Mouse (Mus musculus): ENCODE measurements around the gene Aldh1l1. TPM values are rescaled to one million over a fixed set of nuclear protein-coding genes. Genes with fewer than 3 reads are reported as not detected.
"Not testable (repeated sequence)": the region's sequence is repeated elsewhere in the genome, so short reads cannot be mapped to it uniquely, and the experiment has no call there.

Aldh1l1 gene
- polyA plus RNA-seq, 1 experiment from 2014 or later: 2.1 TPM

GRCm38 (mm10) chr6:90625207-90625994 lies 139.2 kb downstream of the Aldh1l1 start:
- ATAC-seq (ENCODE audit: borderline replicate concordance, extremely low read depth, low FRiP score, low TSS enrichment): no peak

GRCm38 (mm10) chr6:90627556-90627955 lies 141.3 kb downstream of the Aldh1l1 start:
- Histone ChIP-seq H3K36me3 (no peaks in the 10 kb centered on the region), H3K4me2 (no peak overlapping the region), H3K9ac (no peak overlapping the region), H3K27me3 (no peaks in the 10 kb centered on the region), H3K9me3 (no peaks in the 10 kb centered on the region), H3K4me3 (no peak overlapping the region), H3K27ac (no peak overlapping the region), H3K4me1 (peaks cover 20% of the 10 kb centered on the region)
- ATAC-seq (ENCODE audit: borderline replicate concordance, extremely low read depth, low FRiP score, low TSS enrichment): no peak
- 83% methylated on average over 4 of the region's 4 CpGs for WGBS

More at GRCm38 (mm10) chr6:90625207-90625994, 139.2 kb downstream of the Aldh1l1 start:
- no peaks in the 10 kb centered on the region for H3K9me3 ChIP-seq
- H3K9ac ChIP-seq: no peak overlapping the region
- no peaks in the 10 kb centered on the region for H3K36me3 ChIP-seq
- H3K4me3 ChIP-seq: no peak overlapping the region
- H3K4me2 ChIP-seq: no peak overlapping the region
- no peaks in the 10 kb centered on the region for H3K27me3 ChIP-seq
- 79% methylated on average over 7 of the region's 7 CpGs for WGBS
- H3K4me1 ChIP-seq: peaks cover 30% of the 10 kb centered on the region
- H3K27ac ChIP-seq: no peak overlapping the region

- Histone ChIP-seq H3K4me2 (no peak overlapping the region), H3K27me3 (no peaks in the 10 kb centered on the region), H3K4me3 (no peak overlapping the region), H3K9me3 (no peaks in the 10 kb centered on the region), H3K27ac (no peak overlapping the region), H3K9ac (no peak overlapping the region), H3K36me3 (no peaks in the 10 kb centered on the region), H3K4me1 (peaks cover 4% of the 10 kb centered on the region)
- 75% methylated on average over 6 of the region's 6 CpGs for WGBS
- no peak for ATAC-seq (ENCODE audit: borderline replicate concordance, extremely low read depth, low FRiP score, low TSS enrichment)
Observed at GRCm38 (mm10) chr6:90629506-90629905, 143.3 kb downstream of the Aldh1l1 start.

GRCm38 (mm10) chr6:90630427-90630826 lies 144.2 kb downstream of the Aldh1l1 start:
- Histone ChIP-seq H3K36me3 (no peaks in the 10 kb centered on the region), H3K4me2 (no peak overlapping the region), H3K27ac (no peak overlapping the region), H3K27me3 (no peaks in the 10 kb centered on the region), H3K4me1 (no peaks in the 10 kb centered on the region), H3K4me3 (no peak overlapping the region), H3K9me3 (no peaks in the 10 kb centered on the region), H3K9ac (no peak overlapping the region)
- ATAC-seq (ENCODE audit: borderline replicate concordance, extremely low read depth, low FRiP score, low TSS enrichment): no peak
- 89% methylated on average over 7 of the region's 7 CpGs for WGBS

- not testable (repeated sequence) for H3K4me1 ChIP-seq; H3K4me3 ChIP-seq; H3K9me3 ChIP-seq; H3K36me3 ChIP-seq; H3K4me2 ChIP-seq; H3K27ac ChIP-seq; H3K9ac ChIP-seq; ATAC-seq (ENCODE audit: borderline replicate concordance, extremely low read depth, low FRiP score, low TSS enrichment); H3K27me3 ChIP-seq
- WGBS: 67% methylated on average over 3 of the region's 3 CpGs
Observed at GRCm38 (mm10) chr6:90632526-90632925, 146.3 kb downstream of the Aldh1l1 start.

- ATAC-seq (ENCODE audit: borderline replicate concordance, extremely low read depth, low FRiP score, low TSS enrichment): no peak
- WGBS: 35% methylated on average over 4 of the region's 4 CpGs
- no peaks in the 10 kb centered on the region for H3K36me3 ChIP-seq
Observed at GRCm38 (mm10) chr6:90635081-90635480, 148.9 kb downstream of the Aldh1l1 start.

GRCm38 (mm10) chr6:90635611-90636010 lies 149.4 kb downstream of the Aldh1l1 start:
- Histone ChIP-seq H3K36me3 (no peaks in the 10 kb centered on the region), H3K4me3 (no peak overlapping the region), H3K27ac (no peak overlapping the region), H3K4me1 (no peaks in the 10 kb centered on the region), H3K4me2 (no peak overlapping the region), H3K27me3 (no peaks in the 10 kb centered on the region), H3K9ac (no peak overlapping the region), H3K9me3 (no peaks in the 10 kb centered on the region)
- ATAC-seq (ENCODE audit: borderline replicate concordance, extremely low read depth, low FRiP score, low TSS enrichment): no peak
- WGBS: 55% methylated on average over 3 of the region's 3 CpGs

More at GRCm38 (mm10) chr6:90635081-90635480, 148.9 kb downstream of the Aldh1l1 start:
- Histone ChIP-seq H3K9ac (no peak overlapping the region), H3K9me3 (no peaks in the 10 kb centered on the region), H3K27ac (no peak overlapping the region), H3K27me3 (no peaks in the 10 kb centered on the region), H3K4me1 (no peaks in the 10 kb centered on the region), H3K4me2 (no peak overlapping the region), H3K4me3 (no peak overlapping the region)

GRCm38 (mm10) chr6:90643057-90643456 lies 156.8 kb downstream of the Aldh1l1 start:
- Histone ChIP-seq H3K9ac (no peak overlapping the region), H3K4me2 (no peak overlapping the region), H3K4me1 (no peaks in the 10 kb centered on the region), H3K27ac (no peak overlapping the region), H3K27me3 (no peaks in the 10 kb centered on the region), H3K9me3 (no peaks in the 10 kb centered on the region), H3K4me3 (no peak overlapping the region), H3K36me3 (no peaks in the 10 kb centered on the region)
- WGBS: 80% methylated on average over 3 of the region's 3 CpGs
- ATAC-seq (ENCODE audit: borderline replicate concordance, extremely low read depth, low FRiP score, low TSS enrichment): no peak

GRCm38 (mm10) chr6:90644965-90645364 lies 158.7 kb downstream of the Aldh1l1 start:
- Histone ChIP-seq H3K4me2 (no peak overlapping the region), H3K4me3 (no peak overlapping the region)
- WGBS: 55% methylated on average over 4 of the region's 4 CpGs

GRCm38 (mm10) chr6:90648391-90648790 lies 162.2 kb downstream of the Aldh1l1 start:
- Histone ChIP-seq H3K9me3 (no peaks in the 10 kb centered on the region), H3K27ac (no peak overlapping the region), H3K4me3 (no peak overlapping the region), H3K4me1 (0 out of 2 replicates have a peak, but pooled peaks cover 2% of the 10 kb centered on the region), H3K4me2 (no peak overlapping the region), H3K36me3 (no peaks in the 10 kb centered on the region), H3K9ac (no peak overlapping the region), H3K27me3 (no peaks in the 10 kb centered on the region)
- ATAC-seq (ENCODE audit: borderline replicate concordance, extremely low read depth, low FRiP score, low TSS enrichment): no peak
- WGBS: 92% methylated on average over 6 of the region's 6 CpGs

More at GRCm38 (mm10) chr6:90644965-90645364, 158.7 kb downstream of the Aldh1l1 start:
- no peak overlapping the region for H3K9ac ChIP-seq
- H3K9me3 ChIP-seq: no peaks in the 10 kb centered on the region
- ATAC-seq (ENCODE audit: borderline replicate concordance, extremely low read depth, low FRiP score, low TSS enrichment): peak; percentile 16; the same call in 1 of the 2 replicates
- no peaks in the 10 kb centered on the region for H3K4me1 ChIP-seq
- H3K27ac ChIP-seq: no peak overlapping the region
- no peaks in the 10 kb centered on the region for H3K36me3 ChIP-seq
- H3K27me3 ChIP-seq: no peaks in the 10 kb centered on the region

GRCm38 (mm10) chr6:90649279-90649678 lies 163.1 kb downstream of the Aldh1l1 start:
- no peak overlapping the region for H3K27ac ChIP-seq
- H3K4me3 ChIP-seq: no peak overlapping the region
- H3K36me3 ChIP-seq: no peaks in the 10 kb centered on the region
- no peaks in the 10 kb centered on the region for H3K27me3 ChIP-seq
- no peak overlapping the region for H3K9ac ChIP-seq
- no peak for ATAC-seq (ENCODE audit: borderline replicate concordance, extremely low read depth, low FRiP score, low TSS enrichment)
- no peaks in the 10 kb centered on the region for H3K9me3 ChIP-seq
- no peak overlapping the region for H3K4me2 ChIP-seq
- 0 out of 2 replicates have a peak, but pooled peaks cover 2% of the 10 kb centered on the region for H3K4me1 ChIP-seq
- WGBS: 53% methylated on average over 4 of the region's 4 CpGs

Data from lung, embryonic 15.5 days (tissue).